Mouse (Mus musculus): ENCODE data around the gene Ppm1b.

- TF ChIP-seq CTCF (IDR thresholded peaks at IDR 0.05 in 2 of 3, conservative IDR thresholded peaks at IDR 0.05 in 1 of 3; ENCODE audit: control insufficient read depth in 1 of 3, insufficient read depth in 1 of 3, low read depth in 2 of 3, low read length in 3 of 3, poor library complexity in 1 of 3, severe bottlenecking in 1 of 3) = no peak
- TF ChIP-seq KAT2A (conservative IDR thresholded peaks at IDR 0.05; ENCODE audit: low read depth, low read length) = no peak
- no peak for TF ChIP-seq MYC (IDR thresholded peaks at IDR 0.05; ENCODE audit: low read depth, low read length)
- peak in 1 of 2 experiments; percentile 72; a peak in 2 of 4 replicates for TF ChIP-seq POLR2A (IDR thresholded peaks at IDR 0.05; ENCODE audit: control insufficient read depth in 1 of 2, insufficient read depth in 1 of 2, low read depth in 1 of 2, low read length in 2 of 2, poor library complexity in 1 of 2)
- no peak for TF ChIP-seq CHD1 (IDR thresholded peaks at IDR 0.05; ENCODE audit: low read depth, low read length)
- TF ChIP-seq ZKSCAN1 (IDR thresholded peaks at IDR 0.05; ENCODE audit: low read depth, low read length) = no peak
- TF ChIP-seq ZNF384 (IDR thresholded peaks at IDR 0.05; ENCODE audit: low read depth, low read length) = no peak
- peak; percentile 76 for TF ChIP-seq TBP (IDR thresholded peaks at IDR 0.05; ENCODE audit: low read depth, low read length)
- peak; percentile 56; the same call in 1 of the 2 replicates for TF ChIP-seq MXI1 (IDR thresholded peaks at IDR 0.05; ENCODE audit: low read depth, low read length)
- TF ChIP-seq MAX (IDR thresholded peaks at IDR 0.05; ENCODE audit: low read length) = no peak
- TF ChIP-seq GATA1 (IDR thresholded peaks at IDR 0.05; ENCODE audit: low read depth, low read length) = no peak; the same call in none of the 2 replicates
Observed at GRCm38 (mm10) chr17:84956931-84957486, 468 bp downstream of the Ppm1b start.

Measured in MEL (cell line).